Mouse (Mus musculus): ENCODE measurements around the gene Clpp. TPM values are rescaled to one million over a fixed set of nuclear protein-coding genes. Genes with fewer than 3 reads are reported as not detected.
A peak's percentile ranks its signal among the peaks of the same experiment; 100 is the strongest.

Clpp gene
- polyA plus RNA-seq, 1 experiment from 2014 or later = 178 TPM

- no peak for ATAC-seq (ENCODE audit: low FRiP score, low TSS enrichment)
- Histone ChIP-seq H3K27ac (ENCODE audit: low read length) (no peak overlapping the region), H3K9ac (replicated peaks; ENCODE audit: low read length) (no peak overlapping the region), H3K9me3 (ENCODE audit: low read length) (no peaks in the 10 kb centered on the region), H3K27me3 (ENCODE audit: insufficient read depth, low read length) (no peaks in the 10 kb centered on the region), H3K4me1 (ENCODE audit: insufficient read depth, low read length) (peaks cover under 1% of the 10 kb centered on the region; the same call in 1 of the 2 replicates), H3K4me2 (replicated peaks; ENCODE audit: low read depth, low read length) (no peak overlapping the region), H3K4me3 (ENCODE audit: low read length) (no peak overlapping the region), H3K36me3 (ENCODE audit: insufficient read depth, low read length) (no peaks in the 10 kb centered on the region)
- WGBS = 63% methylated on average over 3 of the region's 3 CpGs
Measured at GRCm38 (mm10) chr17:56985656-56986055, 4.4 kb upstream of the Clpp start.

GRCm38 (mm10) chr17:56986105-56986805, 3.9 kb upstream of the Clpp start:
- peaks cover 6% of the 10 kb centered on the region for H3K4me1 ChIP-seq (ENCODE audit: insufficient read depth, low read length)
- no peak overlapping the region for H3K4me2 ChIP-seq (replicated peaks; ENCODE audit: low read depth, low read length)
- H3K27me3 ChIP-seq (ENCODE audit: insufficient read depth, low read length) = no peaks in the 10 kb centered on the region
- H3K27ac ChIP-seq (ENCODE audit: low read length) = no peak overlapping the region
- 85% methylated on average over 3 of the region's 3 CpGs for WGBS
- no peak overlapping the region for H3K4me3 ChIP-seq (ENCODE audit: low read length)
- H3K36me3 ChIP-seq (ENCODE audit: insufficient read depth, low read length) = no peaks in the 10 kb centered on the region
- H3K9ac ChIP-seq (replicated peaks; ENCODE audit: low read length) = no peak overlapping the region
- no peaks in the 10 kb centered on the region for H3K9me3 ChIP-seq (ENCODE audit: low read length)
- no peak for ATAC-seq (ENCODE audit: low FRiP score, low TSS enrichment)

GRCm38 (mm10) chr17:56988441-56988840, 1.7 kb upstream of the Clpp start:
- no peak for ATAC-seq (ENCODE audit: low FRiP score, low TSS enrichment)
- Histone ChIP-seq H3K9me3 (ENCODE audit: low read length) (no peaks in the 10 kb centered on the region), H3K9ac (replicated peaks; ENCODE audit: low read length) (no peak overlapping the region), H3K27me3 (ENCODE audit: insufficient read depth, low read length) (no peaks in the 10 kb centered on the region), H3K36me3 (ENCODE audit: insufficient read depth, low read length) (peaks cover 14% of the 10 kb centered on the region), H3K4me2 (replicated peaks; ENCODE audit: low read depth, low read length) (no peak overlapping the region), H3K4me1 (ENCODE audit: insufficient read depth, low read length) (peaks cover 6% of the 10 kb centered on the region), H3K27ac (ENCODE audit: low read length) (no peak overlapping the region), H3K4me3 (ENCODE audit: low read length) (no peak overlapping the region)
- WGBS = 88% methylated on average over 7 of the region's 7 CpGs

GRCm38 (mm10) chr17:56988921-56989430, 1.1 kb upstream of the Clpp start:
- Histone ChIP-seq H3K9me3 (ENCODE audit: low read length) (no peaks in the 10 kb centered on the region), H3K27ac (ENCODE audit: low read length) (no peak overlapping the region), H3K4me1 (ENCODE audit: insufficient read depth, low read length) (peaks cover 6% of the 10 kb centered on the region), H3K27me3 (ENCODE audit: insufficient read depth, low read length) (no peaks in the 10 kb centered on the region), H3K4me2 (replicated peaks; ENCODE audit: low read depth, low read length) (peak overlapping the region; percentile 84), H3K36me3 (ENCODE audit: insufficient read depth, low read length) (peaks cover 19% of the 10 kb centered on the region), H3K9ac (replicated peaks; ENCODE audit: low read length) (peak overlapping the region; percentile 91; the same call in 1 of the 2 replicates), H3K4me3 (ENCODE audit: low read length) (peak overlapping the region; percentile 96)
- no peak for ATAC-seq (ENCODE audit: low FRiP score, low TSS enrichment)
- 73% methylated on average over 7 of the region's 7 CpGs for WGBS

- Histone ChIP-seq H3K9ac (replicated peaks; ENCODE audit: low read length) (peak overlapping the region; percentile 91), H3K9me3 (ENCODE audit: low read length) (no peaks in the 10 kb centered on the region), H3K36me3 (ENCODE audit: insufficient read depth, low read length) (peaks cover 24% of the 10 kb centered on the region), H3K4me2 (replicated peaks; ENCODE audit: low read depth, low read length) (peak overlapping the region; percentile 84), H3K27ac (ENCODE audit: low read length) (peak overlapping the region; percentile 86), H3K4me1 (ENCODE audit: insufficient read depth, low read length) (peaks cover 6% of the 10 kb centered on the region), H3K27me3 (ENCODE audit: insufficient read depth, low read length) (no peaks in the 10 kb centered on the region), H3K4me3 (ENCODE audit: low read length) (peak overlapping the region; percentile 96)
- whole genome bisulfite sequencing = 2% methylated on average over 25 of the region's 25 CpGs
- ATAC-seq (ENCODE audit: low FRiP score, low TSS enrichment) = peak; percentile 94
Measured at GRCm38 (mm10) chr17:56989467-56990114, 514 bp upstream of the Clpp start.

- peak overlapping the region; percentile 84 for H3K4me2 ChIP-seq (replicated peaks; ENCODE audit: low read depth, low read length)
- peak overlapping the region; percentile 96 for H3K4me3 ChIP-seq (ENCODE audit: low read length)
- ATAC-seq (ENCODE audit: low FRiP score, low TSS enrichment) = no peak
- no peaks in the 10 kb centered on the region for H3K27me3 ChIP-seq (ENCODE audit: insufficient read depth, low read length)
- peaks cover 6% of the 10 kb centered on the region for H3K4me1 ChIP-seq (ENCODE audit: insufficient read depth, low read length)
- no peaks in the 10 kb centered on the region for H3K9me3 ChIP-seq (ENCODE audit: low read length)
- WGBS = 74% methylated on average over 2 of the region's 2 CpGs
- peak overlapping the region; percentile 91 for H3K9ac ChIP-seq (replicated peaks; ENCODE audit: low read length)
- no peak overlapping the region for H3K27ac ChIP-seq (ENCODE audit: low read length)
- H3K36me3 ChIP-seq (ENCODE audit: insufficient read depth, low read length) = peaks cover 35% of the 10 kb centered on the region
Measured at GRCm38 (mm10) chr17:56990966-56991365, 861 bp downstream of the Clpp start.

GRCm38 (mm10) chr17:56995046-56995445, 4.9 kb downstream of the Clpp start:
- Histone ChIP-seq H3K9me3 (ENCODE audit: low read length) (no peaks in the 10 kb centered on the region), H3K36me3 (ENCODE audit: insufficient read depth, low read length) (peaks cover 50% of the 10 kb centered on the region), H3K4me3 (ENCODE audit: low read length) (no peak overlapping the region), H3K4me1 (ENCODE audit: insufficient read depth, low read length) (peaks cover 17% of the 10 kb centered on the region), H3K4me2 (replicated peaks; ENCODE audit: low read depth, low read length) (no peak overlapping the region), H3K9ac (replicated peaks; ENCODE audit: low read length) (no peak overlapping the region), H3K27me3 (ENCODE audit: insufficient read depth, low read length) (no peaks in the 10 kb centered on the region), H3K27ac (ENCODE audit: low read length) (no peak overlapping the region)
- 90% methylated on average over 8 of the region's 8 CpGs for WGBS
- no peak for ATAC-seq (ENCODE audit: low FRiP score, low TSS enrichment)

- 65% methylated on average over 2 of the region's 2 CpGs for WGBS
- ATAC-seq (ENCODE audit: low FRiP score, low TSS enrichment) = no peak
- H3K9me3 ChIP-seq (ENCODE audit: low read length) = no peaks in the 10 kb centered on the region
- H3K9ac ChIP-seq (replicated peaks; ENCODE audit: low read length) = no peak overlapping the region
- peaks cover 50% of the 10 kb centered on the region for H3K36me3 ChIP-seq (ENCODE audit: insufficient read depth, low read length)
- H3K4me2 ChIP-seq (replicated peaks; ENCODE audit: low read depth, low read length) = peak overlapping the region; percentile 62
- no peak overlapping the region for H3K27ac ChIP-seq (ENCODE audit: low read length)
- H3K4me1 ChIP-seq (ENCODE audit: insufficient read depth, low read length) = peaks cover 11% of the 10 kb centered on the region
- no peak overlapping the region for H3K4me3 ChIP-seq (ENCODE audit: low read length)
- no peaks in the 10 kb centered on the region for H3K27me3 ChIP-seq (ENCODE audit: insufficient read depth, low read length)
Measured at GRCm38 (mm10) chr17:56996506-56996905, 6.4 kb downstream of the Clpp start.

GRCm38 (mm10) chr17:56997029-56997667, 7.0 kb downstream of the Clpp start, which contains the start of gene Alkbh7:
Gene Alkbh7 (plus strand): TSS chr17:56997339.
- WGBS = under 1% methylated on average over 37 of the region's 38 CpGs
- H3K27ac ChIP-seq (ENCODE audit: low read length) = peak within 1 kb of the TSS; percentile 70; the same call in 1 of the 2 replicates
- H3K27me3 ChIP-seq (ENCODE audit: insufficient read depth, low read length) = no peaks in the 10 kb centered on the region
- ATAC-seq (ENCODE audit: low FRiP score, low TSS enrichment) = peak; percentile 99
- H3K4me1 ChIP-seq (ENCODE audit: insufficient read depth, low read length) = peaks cover 11% of the 10 kb centered on the region
- peak within 1 kb of the TSS; percentile 86 for H3K4me3 ChIP-seq (ENCODE audit: low read length)
- H3K4me2 ChIP-seq (replicated peaks; ENCODE audit: low read depth, low read length) = peak within 1 kb of the TSS; percentile 62
- peak within 1 kb of the TSS; percentile 74 for H3K9ac ChIP-seq (replicated peaks; ENCODE audit: low read length)
- peaks cover 49% of the 10 kb centered on the region for H3K36me3 ChIP-seq (ENCODE audit: insufficient read depth, low read length)
- no peaks in the 10 kb centered on the region for H3K9me3 ChIP-seq (ENCODE audit: low read length)
